Mouse (Mus musculus): ENCODE data around the gene Msantd2.

The Msantd2 gene

GRCm38 (mm10) chr9:37488611-37489396 lies at the start of gene Msantd2:
Gene Msantd2 (plus strand): TSS chr9:37489319.
- peak; percentile 68 to 81 for DNase-seq (ENCODE audit: low spot score in 2 of 2)

DNA sequence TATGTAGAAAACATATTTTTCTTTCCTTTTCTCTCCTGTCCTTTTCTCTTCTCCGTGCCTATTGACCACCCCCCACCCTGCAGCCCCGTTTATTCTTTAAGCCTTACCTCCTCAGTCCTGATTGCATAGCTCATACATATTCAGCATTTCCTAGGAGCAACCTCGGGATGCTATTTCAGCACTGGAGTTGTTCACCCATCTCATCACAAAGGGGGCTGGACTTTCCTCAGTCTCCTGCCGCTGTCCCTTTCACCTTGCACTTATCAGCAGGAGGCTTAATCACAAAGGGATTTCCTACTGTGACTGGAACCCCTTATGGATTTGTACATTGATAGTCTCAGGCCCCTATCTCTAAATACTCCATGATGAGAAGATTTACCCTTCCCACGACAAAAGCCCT lies 36.7 kb upstream of the Msantd2 start:
- DNase-seq (ENCODE audit: low spot score in 2 of 2) = no peak

DNA sequence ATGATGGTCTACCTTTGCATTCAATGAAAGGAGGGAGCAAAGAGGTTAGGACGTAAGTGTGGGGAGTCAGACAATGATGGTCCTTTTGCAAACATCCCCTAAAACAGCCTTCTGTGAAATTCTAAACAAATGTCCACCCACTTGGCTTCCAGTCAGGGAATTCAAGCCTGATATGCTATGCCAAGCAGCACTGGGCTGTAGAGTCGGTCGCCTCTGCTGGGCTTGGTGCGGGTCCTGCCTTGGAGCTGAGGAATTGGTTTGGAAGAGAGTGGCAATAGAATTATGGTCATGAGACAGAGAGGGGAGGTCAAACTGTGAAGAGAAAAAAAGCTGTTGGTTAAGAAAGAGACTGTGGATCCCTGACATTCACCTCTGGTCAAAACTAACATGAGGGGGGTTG lies 35.8 kb upstream of the Msantd2 start:
- no peak for DNase-seq (ENCODE audit: low spot score in 2 of 2)

DNA sequence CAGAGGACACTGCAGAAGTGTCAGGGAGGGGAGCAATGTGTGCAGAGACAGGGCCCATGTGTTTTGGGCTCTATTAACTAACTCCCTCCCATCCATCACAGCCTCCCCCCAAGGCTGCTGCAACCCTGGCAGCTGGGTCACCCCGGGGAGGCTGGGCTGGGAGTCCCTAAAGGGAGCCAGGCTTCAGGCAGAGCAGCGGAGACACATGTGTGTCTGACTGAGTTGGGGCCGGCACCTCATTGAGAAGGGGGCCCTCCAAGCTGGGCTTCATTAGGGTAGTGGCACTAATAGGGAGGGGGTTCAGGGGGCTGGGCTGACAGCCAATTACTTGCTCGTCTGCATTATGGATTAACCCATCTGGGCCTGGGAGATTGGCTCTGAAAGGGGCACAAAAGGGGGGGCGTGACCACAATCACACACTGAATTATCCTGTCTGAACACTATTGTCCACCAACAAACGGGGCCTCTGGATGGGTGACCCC lies 35.1 kb upstream of the Msantd2 start:
- DNase-seq (ENCODE audit: low spot score in 2 of 2) = no peak

- no peak for DNase-seq (ENCODE audit: low spot score in 2 of 2)
Measured at GRCm38 (mm10) chr9:37454991-37455390, 34.1 kb upstream of the Msantd2 start.

GRCm38 (mm10) chr9:37455868-37456267 lies 33.3 kb upstream of the Msantd2 start:
- DNase-seq (ENCODE audit: low spot score in 2 of 2) = no peak

- peak; percentile 50 to 52 for DNase-seq (ENCODE audit: low spot score in 2 of 2)
Measured at GRCm38 (mm10) chr9:37456481-37456910, 32.6 kb upstream of the Msantd2 start.

DNA sequence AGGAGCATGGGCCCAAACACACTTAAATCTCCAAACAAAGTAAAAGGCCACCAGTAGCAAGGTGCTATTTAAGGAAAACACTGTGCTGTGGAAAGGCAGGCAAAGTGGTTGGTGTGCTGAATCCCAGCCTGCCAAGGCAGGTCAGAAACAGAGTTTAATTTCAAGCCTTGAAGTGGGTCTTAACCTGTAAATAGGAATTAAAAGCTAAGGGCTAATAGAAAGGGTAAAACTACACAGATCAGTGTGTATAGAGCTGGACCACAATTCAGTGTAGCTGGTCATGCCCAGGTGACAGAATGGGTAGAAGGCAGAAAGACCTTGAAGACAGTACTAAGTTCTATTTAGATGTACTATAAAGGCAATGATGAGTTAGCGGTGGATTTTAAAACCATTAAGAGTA lies 32.0 kb upstream of the Msantd2 start:
- DNase-seq (ENCODE audit: low spot score in 2 of 2) = no peak

- DNase-seq (ENCODE audit: low spot score in 2 of 2) = no peak
Measured at GRCm38 (mm10) chr9:37459665-37460042, 29.5 kb upstream of the Msantd2 start.

GRCm38 (mm10) chr9:37460043-37460960 lies 28.8 kb upstream of the Msantd2 start:
- DNase-seq (ENCODE audit: low spot score in 2 of 2) = peak; percentile 37 to 52

GRCm38 (mm10) chr9:37460961-37461340 lies 28.2 kb upstream of the Msantd2 start:
- no peak for DNase-seq (ENCODE audit: low spot score in 2 of 2)

GRCm38 (mm10) chr9:37461571-37461970 lies 27.5 kb upstream of the Msantd2 start:
- no peak for DNase-seq (ENCODE audit: low spot score in 2 of 2)

DNA sequence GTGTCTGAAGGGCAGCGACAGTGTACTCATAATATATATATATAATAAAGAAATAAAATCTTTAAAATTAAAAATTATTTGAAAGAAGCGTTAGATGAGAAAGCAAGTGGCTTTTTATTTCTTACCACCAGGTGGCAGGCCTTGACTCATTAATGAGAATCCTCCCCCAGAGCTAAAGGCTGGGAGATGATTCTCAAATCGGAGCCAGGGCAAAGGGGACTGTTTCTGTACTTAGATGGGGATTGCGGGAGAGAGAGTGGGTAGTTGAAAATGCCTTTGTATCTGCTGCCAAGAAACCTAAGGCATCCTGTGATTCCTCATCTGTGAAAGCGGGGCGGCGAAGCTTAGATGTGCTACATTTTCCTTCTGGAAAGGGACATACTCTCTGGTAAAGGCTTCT lies 26.4 kb upstream of the Msantd2 start:
- DNase-seq (ENCODE audit: low spot score in 2 of 2) = no peak

DNA sequence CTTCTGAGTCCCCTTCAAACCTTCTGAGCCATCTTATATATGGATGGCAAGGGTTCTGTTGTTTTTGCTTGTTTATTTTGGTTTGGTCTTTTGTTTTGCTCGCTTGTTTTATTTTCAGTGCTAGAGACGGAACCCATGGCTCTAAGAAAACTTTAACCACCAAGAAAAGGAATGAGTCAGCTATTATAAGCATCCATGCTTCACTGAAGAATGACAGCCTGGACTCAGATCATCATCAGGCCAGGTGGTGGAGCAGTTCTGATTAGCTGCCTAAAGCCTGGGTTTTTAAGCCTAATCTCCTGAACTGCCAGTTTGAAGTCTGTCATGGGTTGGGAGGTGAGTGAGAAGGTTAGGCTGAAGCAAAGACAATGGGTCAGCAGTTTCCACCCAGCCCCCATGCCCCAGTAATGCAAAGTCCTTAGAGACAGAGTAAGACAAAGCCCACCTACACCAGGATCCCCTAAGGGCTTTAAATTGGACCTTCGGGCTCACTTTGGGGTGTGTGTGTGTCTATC lies 15.5 kb upstream of the Msantd2 start:
- no peak for DNase-seq (ENCODE audit: low spot score in 2 of 2)

DNA sequence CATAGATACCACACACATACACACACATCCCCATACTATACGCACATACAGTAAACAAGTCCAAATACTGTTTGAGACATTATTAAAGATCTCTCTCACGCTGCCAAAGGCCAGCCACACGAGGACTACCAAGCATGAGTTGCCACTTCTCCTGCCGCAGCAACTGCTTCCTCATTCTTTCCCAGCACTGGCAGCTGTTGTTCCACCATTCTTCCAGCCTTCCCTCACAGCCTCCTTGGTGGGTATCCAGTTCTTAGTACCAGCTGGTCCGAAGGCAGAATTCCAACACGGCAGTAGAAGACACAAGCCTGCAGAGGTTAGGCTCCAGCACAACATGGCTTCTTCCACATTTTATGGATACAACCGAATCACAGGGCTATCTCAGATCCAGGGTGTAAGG lies 14.2 kb upstream of the Msantd2 start:
- DNase-seq (ENCODE audit: low spot score in 2 of 2) = no peak

DNA sequence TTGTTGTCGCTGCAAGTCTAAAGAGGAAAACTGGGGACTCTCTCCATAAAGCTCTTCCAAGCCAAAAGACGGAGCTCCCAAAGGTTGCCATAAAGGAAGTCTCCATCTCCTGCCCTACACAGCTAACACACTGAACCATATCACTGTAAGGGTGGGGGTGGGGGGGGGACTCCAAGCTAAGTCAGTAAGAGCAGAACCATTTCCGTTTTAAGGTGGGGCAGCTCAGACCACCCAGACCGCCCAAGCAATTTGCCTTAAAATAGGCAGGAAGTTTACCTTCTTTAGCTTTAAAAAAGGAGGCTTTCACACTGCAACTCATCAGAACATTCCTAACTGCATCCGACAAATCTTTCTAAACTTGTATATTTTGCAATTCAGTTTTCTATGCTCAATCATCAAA lies 4.0 kb upstream of the Msantd2 start:
- DNase-seq (ENCODE audit: low spot score in 2 of 2) = no peak

DNA sequence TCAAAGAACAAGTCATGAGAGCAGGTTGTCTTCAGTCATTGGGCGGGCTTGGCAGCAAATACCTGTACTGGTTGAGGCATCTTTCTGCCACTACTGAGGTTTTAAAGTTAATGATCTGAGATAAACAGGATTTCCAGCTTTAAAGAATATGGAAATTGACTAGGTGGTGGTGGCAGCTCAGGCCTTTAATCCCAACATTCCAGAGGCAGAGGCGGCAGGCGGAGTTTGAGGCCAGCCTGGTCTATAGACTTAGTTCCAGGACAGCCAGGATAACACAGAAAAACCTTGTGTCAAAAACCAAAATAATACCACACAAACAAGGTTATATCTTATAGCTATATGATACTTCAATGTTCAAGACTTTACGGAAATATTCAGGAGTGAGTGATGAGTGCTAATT lies 1.1 kb upstream of the Msantd2 start:
- DNase-seq (ENCODE audit: low spot score in 2 of 2) = no peak

- DNase-seq (ENCODE audit: low spot score in 2 of 2) = peak in 1 of 2 experiments; percentile 28
Measured at GRCm38 (mm10) chr9:37489446-37490120, 464 bp downstream of the Msantd2 start.

DNA sequence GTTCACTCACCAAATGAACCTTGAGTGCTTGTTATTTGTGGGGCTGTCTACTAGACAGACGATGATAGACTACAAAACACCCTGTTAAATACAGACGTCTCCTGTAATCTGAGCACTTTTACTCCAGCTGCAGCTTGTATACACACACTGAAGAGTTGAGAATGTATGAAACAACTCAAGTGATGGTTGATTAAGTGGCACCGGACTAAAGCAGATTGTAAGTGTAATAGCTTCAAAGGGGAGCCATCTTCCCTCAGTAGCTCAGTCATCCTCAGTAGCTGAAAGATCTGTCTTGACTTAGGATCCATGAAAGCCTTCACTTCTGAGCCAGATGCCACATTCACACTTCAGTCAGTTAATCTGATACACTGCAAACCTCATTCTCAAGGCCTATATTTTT lies 6.6 kb downstream of the Msantd2 start:
- DNase-seq (ENCODE audit: low spot score in 2 of 2) = no peak

- DNase-seq (ENCODE audit: low spot score in 2 of 2) = no peak
Measured at GRCm38 (mm10) chr9:37496325-37496724, 7.2 kb downstream of the Msantd2 start.

DNA sequence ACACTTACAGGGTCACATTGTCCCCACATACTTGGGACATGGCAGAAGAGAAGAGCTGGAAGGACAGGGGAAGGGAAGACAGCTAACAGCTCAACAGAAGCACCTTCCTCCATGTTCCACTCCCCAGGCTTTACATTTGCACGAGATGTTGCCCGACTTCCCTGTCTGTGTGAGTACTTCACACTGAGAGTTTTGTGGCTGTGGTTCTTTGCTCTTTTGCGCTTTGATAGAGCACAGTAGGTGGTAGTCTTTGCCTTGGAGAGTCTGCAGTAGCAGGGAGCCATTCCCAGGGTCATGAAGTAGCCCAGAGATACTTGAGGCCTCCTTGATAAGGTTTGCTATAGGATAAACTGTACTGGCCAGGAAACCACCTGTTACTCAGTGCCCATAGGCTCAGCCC lies 11.1 kb downstream of the Msantd2 start:
- DNase-seq (ENCODE audit: low spot score in 2 of 2) = no peak

DNA sequence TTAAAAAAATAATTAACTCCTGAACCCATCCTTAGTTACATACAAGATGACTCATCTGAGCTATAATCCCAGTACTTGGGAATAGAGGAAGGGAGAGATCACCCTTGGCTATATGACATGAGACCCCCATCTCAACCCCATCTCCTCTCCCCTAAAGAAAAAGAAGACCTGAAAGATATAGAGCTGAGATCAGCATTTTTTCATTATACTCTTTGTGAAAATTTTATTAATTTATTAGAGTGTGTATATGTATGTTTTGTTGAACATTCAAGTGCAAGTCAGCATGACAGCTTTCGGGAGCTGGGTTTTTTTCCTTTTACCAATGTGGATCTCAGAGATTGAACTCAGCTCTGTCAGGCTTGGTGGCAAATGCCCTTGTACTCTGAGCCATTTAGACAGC lies 12.1 kb downstream of the Msantd2 start:
- DNase-seq (ENCODE audit: low spot score in 2 of 2) = no peak

Data from frontal cortex, postnatal 14 days (tissue).